24 mouse cellular contexts compared by ENCODE assay signal in genomic region chr12:75290524-75290923, GRCm38 (mm10). TPM values are rescaled to one million over a fixed set of nuclear protein-coding genes. Genes with fewer than 3 reads are reported as not detected.
DNase-seq lines count a peak whose midpoint lies in the region; ATAC-seq and TF ChIP-seq lines count a peak whose summit lies in the region.
"Had no signal": no experiment of that assay in that cellular context is flagged by ENCODE, and none has a peak within 500 bp of the region (broad histone marks: within the 10 kb centered on the region; RNA-seq: fewer than 3 reads in every experiment).

No protein-coding gene starts in this region.

- no peak for TF ChIP-seq CTCF in lung, postnatal 0 days (IDR thresholded peaks at IDR 0.05)
- TF ChIP-seq CTCF in thymus, adult 2 months (IDR thresholded peaks at IDR 0.05; ENCODE audit: borderline replicate concordance, control insufficient read depth, extremely low read depth, insufficient read depth, low read length, poor library complexity): no peak

- peak; percentile 96 for ATAC-seq in frontal cortex, adult (ENCODE audit: low TSS enrichment)
- peak; percentile 48; the same call in 1 of the 2 replicates for ATAC-seq in lung, postnatal 0 days
- ATAC-seq: forebrain, embryonic 14.5 days; hindbrain, embryonic 16.5 days; inflammation-experienced regulatory T-cells, adult 6 months; intestine, postnatal 0 days had no signal

- no peaks in the 10 kb centered on the region for H3K4me1 ChIP-seq in lung, postnatal 0 days (ENCODE audit: insufficient read depth, low read depth, low read length)
- H3K4me1 ChIP-seq in thymus, adult 2 months (replicated peaks; ENCODE audit: control insufficient read depth, insufficient read depth, low read length): peaks cover 7% of the 10 kb centered on the region; the same call in 1 of the 2 replicates

- no peak overlapping the region for H3K27ac ChIP-seq in lung, postnatal 0 days (ENCODE audit: low read length)
- no peak overlapping the region for H3K27ac ChIP-seq in thymus, adult 2 months (ENCODE audit: control insufficient read depth, insufficient read depth, low read length)
- H3K27ac ChIP-seq: embryonic facial prominence, embryonic 13.5 days; forebrain, embryonic 10.5 days; heart, adult 2 months; heart, embryonic 15.5 days had no signal

- peak; percentile 56 for TF ChIP-seq EP300 in lung, postnatal 0 days (IDR thresholded peaks at IDR 0.05)

- H3K4me2 ChIP-seq in lung, postnatal 0 days (replicated peaks; ENCODE audit: low read depth, low read length): no peak overlapping the region
- H3K4me2 ChIP-seq in myocyte (ENCODE audit: low read depth): peak overlapping the region; percentile 7
- H3K4me2 ChIP-seq: embryonic facial prominence, embryonic 13.5 days; heart, embryonic 11.5 days; heart, embryonic 15.5 days had no signal

- DNase-seq in frontal cortex, postnatal 25 days (ENCODE audit: low spot score in 2 of 2): no peak
- DNase-seq in lung, postnatal 0 days (ENCODE audit: low spot score): peak; percentile 65
- DNase-seq in lung, postnatal 14 days: no peak
- peak; percentile 50 for DNase-seq in adipocyte (ENCODE audit: low spot score)
- DNase-seq in layer of hippocampus, postnatal 36 days: no peak
- DNase-seq in thymus, adult 2 months: no peak
- DNase-seq: adrenal gland, postnatal 10 days; cerebellum, adult 11-12 months; cerebellum, adult 9-11 months; cerebellum, postnatal 36 days; gastrocnemius, postnatal 14 days; heart, adult 2 months; heart, postnatal 36 days had no signal

- H3ac ChIP-seq in myocyte (ENCODE audit: control insufficient read depth, insufficient read length): no peak overlapping the region

- no peaks in the 10 kb centered on the region for H3K9me3 ChIP-seq in lung, postnatal 0 days (ENCODE audit: low read length)
- H3K9me3 ChIP-seq: embryonic facial prominence, embryonic 13.5 days; forebrain, embryonic 10.5 days; heart, embryonic 15.5 days had no signal

- H3K79me2 ChIP-seq in myocyte (ENCODE audit: control insufficient read depth, insufficient read depth): no peaks in the 10 kb centered on the region

- no peaks in the 10 kb centered on the region for H3K36me3 ChIP-seq in lung, postnatal 0 days (ENCODE audit: insufficient read depth, low read length)
- no peaks in the 10 kb centered on the region for H3K36me3 ChIP-seq in myocyte (ENCODE audit: control insufficient read depth, insufficient read depth)
- H3K36me3 ChIP-seq in thymus, adult 2 months (ENCODE audit: control insufficient read depth, insufficient read depth, low read length): no peaks in the 10 kb centered on the region
- H3K36me3 ChIP-seq: embryonic facial prominence, embryonic 13.5 days; forebrain, embryonic 10.5 days; heart, embryonic 15.5 days had no signal

- H3K27me3 ChIP-seq in lung, postnatal 0 days (replicated peaks; ENCODE audit: insufficient read depth, low read length): no peaks in the 10 kb centered on the region
- no peaks in the 10 kb centered on the region for H3K27me3 ChIP-seq in myocyte (ENCODE audit: control insufficient read depth, insufficient read depth, insufficient read length)
- no peaks in the 10 kb centered on the region for H3K27me3 ChIP-seq in thymus, adult 2 months (ENCODE audit: control insufficient read depth, insufficient read depth, low read length)
- H3K27me3 ChIP-seq: CH12.LX; embryonic facial prominence, embryonic 13.5 days had no signal

- no peak overlapping the region for H3K9ac ChIP-seq in lung, postnatal 0 days (replicated peaks; ENCODE audit: low read depth)
- H3K9ac ChIP-seq: embryonic facial prominence, embryonic 13.5 days; heart, embryonic 15.5 days had no signal

- 44% methylated on average over 2 of the region's 2 CpGs for WGBS in lung, postnatal 0 days
- WGBS in thymus, adult 2 months: 90% methylated on average over 2 of the region's 2 CpGs

- no peak for TF ChIP-seq POLR2A in myocyte (IDR thresholded peaks at IDR 0.05; ENCODE audit: insufficient read length, low read depth)
- TF ChIP-seq POLR2A in thymus, adult 2 months (IDR thresholded peaks at IDR 0.05; ENCODE audit: control insufficient read depth, extremely low read depth, insufficient read depth, low read length, poor library complexity): no peak

- no peak overlapping the region for H3K4me3 ChIP-seq in lung, postnatal 0 days (ENCODE audit: low read depth, low read length)
- no peak overlapping the region for H3K4me3 ChIP-seq in myocyte
- no peak overlapping the region for H3K4me3 ChIP-seq in thymus, adult 2 months (ENCODE audit: control insufficient read depth, insufficient read depth, low read length)
- H3K4me3 ChIP-seq: embryonic facial prominence, embryonic 13.5 days; forebrain, embryonic 10.5 days; heart, adult 2 months; heart, embryonic 15.5 days had no signal

TF ChIP-seq in myocyte, 11 proteins besides CTCF, POLR2A, EP300 and RAD21:
- TF ChIP-seq CEBPB (IDR thresholded peaks at IDR 0.05; ENCODE audit: insufficient read depth, poor library complexity, severe bottlenecking) (0 out of 2 replicates have a peak, but pooled peaks have one; percentile 28), REST (IDR thresholded peaks at IDR 0.05; ENCODE audit: insufficient read depth, insufficient read length) (no peak), MAX (IDR thresholded peaks at IDR 0.05; ENCODE audit: low read depth) (no peak), POLR2AphosphoS2 (IDR thresholded peaks at IDR 0.05; ENCODE audit: insufficient read length, low read depth) (no peak), MYOD1 (IDR thresholded peaks at IDR 0.05; ENCODE audit: control insufficient read depth in 1 of 3, insufficient read length in 2 of 3, low read depth in 2 of 3) (no peak)
TF ChIP-seq in myocyte: peak in this region for 1.

RNA-seq across cellular contexts. Expression of gene Rhoj, which starts 17.6 kb away (rescaled TPM):
- 95.8 and 102 TPM in 2 replicates for polyA plus RNA-seq in lung, postnatal 0 days (2015; fragmentation: Nextera tagmentation; extraction: Ambion mirVana)
- polyA plus RNA-seq in myocyte (2012; fragmentation: generic; extraction: Trizol): 14.1 TPM
- total RNA-seq in layer of hippocampus, postnatal 36 days (2021): 1 to 10 TPM; 3.3 to 4.0 TPM
- polyA plus RNA-seq in thymus, adult 2 months (2012; rRNA removed): 5.1 and 5.9 TPM in 2 replicates
- total RNA-seq: CH12.LX had no signal

Comparison
In these comparisons a context has a peak if more than half of its experiments do, and no peak if none do; other contexts are left out.
1. DNase-seq: peak in lung, postnatal 0 days (single experiment) and adipocyte (single experiment); none in frontal cortex, postnatal 25 days (0 of 2), lung, postnatal 14 days (single experiment), layer of hippocampus, postnatal 36 days (0 of 2) and thymus, adult 2 months (single experiment).